Mouse (Mus musculus) layer of hippocampus, postnatal 10 days (tissue): ENCODE results near the gene Tubb5. TPM values are rescaled to one million over a fixed set of nuclear protein-coding genes. Genes with fewer than 3 reads are reported as not detected.
A peak's percentile ranks its signal among the peaks of the same experiment; 100 is the strongest.

Experiments used
- DNase-seq, 2 experiments: peaks; one replicate each; pipeline ENCODE4 v3.0.0; 2021; ENCODE audit warnings: low spot score in 2 of 2
- long read RNA-seq: library from polyadenylated mRNA; stranded (forward); transcript quantifications from one replicate; pipeline ENCODE4 v2.0.0, GENCODE M21; 2023
- total RNA-seq, 2 experiments: library from RNA; stranded (reverse); gene quantifications; 2 replicates each; pipeline ENCODE4 v1.2.3; 2021

Gene Tubb5
- total RNA-seq, result 1,000 to 10,000 TPM; 1,119 to 1,208 TPM
- long read RNA-seq, transcript Tubb5-201 (4 exons, 2,649 nt), result major isoform, 1,383 of 1,543 reads
- long read RNA-seq, transcript Tubb5-204 (3 exons, 979 nt), result minor isoform, 18 of 1,543 reads
- long read RNA-seq, partial matches to known transcripts, result 7 of 1,543 reads
- long read RNA-seq, other reads (novel, unspliced or antisense), result 135 of 1,543 reads

GRCm38 (mm10) chr17:35838122-35838544 is at the start of gene Tubb5:
TSS of gene Tubb5 (minus strand) at chr17:35838306.
- peak; percentile 93 to 96 for DNase-seq

GRCm38 (mm10) chr17:35887725-35888124 is 49.6 kb upstream of the Tubb5 start:
- no peak for DNase-seq

- no peak for DNase-seq
Observed at GRCm38 (mm10) chr17:35883777-35884176, 45.7 kb upstream of the Tubb5 start.

- DNase-seq, result no peak
Observed at GRCm38 (mm10) chr17:35882924-35883323, 44.8 kb upstream of the Tubb5 start.

- DNase-seq, result peak; percentile 95 to 96
Observed at GRCm38 (mm10) chr17:35879245-35880057, 41.3 kb upstream of the Tubb5 start, which contains the start of gene Dhx16. TSS of gene Dhx16 (plus strand) at chr17:35879819.

GRCm38 (mm10) chr17:35874721-35875120 is 36.6 kb upstream of the Tubb5 start:
- no peak for DNase-seq

- DNase-seq, result peak; percentile 90 to 93
Observed at GRCm38 (mm10) chr17:35873774-35874519, 35.8 kb upstream of the Tubb5 start.

- DNase-seq, result peak; percentile 49 to 53
Observed at GRCm38 (mm10) chr17:35870884-35871696, 33.0 kb upstream of the Tubb5 start.

GRCm38 (mm10) chr17:35870151-35870883 is 32.2 kb upstream of the Tubb5 start:
- peak in 1 of 2 experiments; percentile 30 for DNase-seq

GRCm38 (mm10) chr17:35869346-35870067 is 31.4 kb upstream of the Tubb5 start:
- DNase-seq, result peak in 1 of 2 experiments; percentile 48

- no peak for DNase-seq
Observed at GRCm38 (mm10) chr17:35868961-35869345, 30.8 kb upstream of the Tubb5 start.

GRCm38 (mm10) chr17:35868165-35868820 is 30.2 kb upstream of the Tubb5 start:
- no peak for DNase-seq

GRCm38 (mm10) chr17:35866911-35867890 is 29.1 kb upstream of the Tubb5 start:
- peak in 1 of 2 experiments; percentile 37 for DNase-seq

- peak; percentile 54 to 72 for DNase-seq
Observed at GRCm38 (mm10) chr17:35866281-35866831, 28.2 kb upstream of the Tubb5 start.

GRCm38 (mm10) chr17:35865481-35866280 is 27.6 kb upstream of the Tubb5 start, which contains the start of gene Ppp1r18:
TSS of gene Ppp1r18 (plus strand) at chr17:35865593.
- DNase-seq, result peak; percentile 58 to 61

- DNase-seq, result no peak
Observed at GRCm38 (mm10) chr17:35864832-35865353, 26.8 kb upstream of the Tubb5 start.
